Mouse (Mus musculus): ENCODE results near the gene Ccdc57.

DNA sequence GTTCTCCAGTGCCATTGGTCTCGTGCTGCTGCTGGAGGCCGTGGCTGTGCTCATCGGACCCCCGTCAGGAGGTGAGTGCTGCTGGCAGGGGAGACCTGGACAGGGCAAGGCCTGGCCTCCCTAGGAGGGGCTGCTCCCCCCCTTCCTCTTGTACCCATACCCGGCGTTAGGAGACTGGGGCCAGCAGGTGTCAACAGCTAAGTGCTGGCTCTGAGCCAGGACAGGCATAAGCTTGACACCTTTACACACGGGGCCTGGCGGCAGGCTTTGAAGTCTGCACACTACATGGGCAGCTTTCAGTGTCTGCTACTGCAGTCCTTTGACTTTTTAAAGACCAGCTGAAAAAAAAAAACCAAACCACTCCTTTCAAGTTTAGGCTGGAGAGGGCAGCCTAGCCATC, 24.4 kb upstream of the Ccdc57 start:
- TF ChIP-seq CTCF (IDR thresholded peaks at IDR 0.05; ENCODE audit: low read depth) (no peak), EP300 (optimal IDR thresholded peaks at IDR 0.05) (no peak)

All from stomach, postnatal 0 days (tissue).